Mouse (Mus musculus): ENCODE results near the gene Csdc2. TPM values are rescaled to one million over a fixed set of nuclear protein-coding genes. Genes with fewer than 3 reads are reported as not detected.

Csdc2 gene
- total and polyA plus RNA-seq, 2 experiments from 2014 or later = 118 to 273 TPM

DNA sequence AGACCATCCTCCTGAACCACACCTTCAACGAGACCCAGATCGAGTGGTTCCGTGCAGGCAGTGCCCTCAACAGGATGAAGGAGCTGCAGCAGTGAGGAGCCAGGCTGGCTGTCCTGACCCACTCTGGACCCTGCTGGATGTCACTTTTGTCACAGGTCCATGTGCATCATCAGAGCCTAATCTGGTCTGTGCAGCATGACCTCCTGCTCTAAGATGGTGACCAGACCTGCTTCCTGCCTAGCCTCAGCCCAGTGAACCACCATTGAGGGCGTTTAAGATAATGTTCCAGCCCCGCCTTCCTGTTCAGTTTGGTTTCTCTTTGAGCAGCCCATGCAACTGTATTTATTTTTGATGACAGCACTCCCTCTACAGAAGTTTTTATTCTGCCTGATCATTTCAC, 21.9 kb upstream of the Csdc2 start:
- ATAC-seq = no peak
- no peaks in the 10 kb centered on the region for H3K9me3 ChIP-seq (ENCODE audit: low read length)

DNA sequence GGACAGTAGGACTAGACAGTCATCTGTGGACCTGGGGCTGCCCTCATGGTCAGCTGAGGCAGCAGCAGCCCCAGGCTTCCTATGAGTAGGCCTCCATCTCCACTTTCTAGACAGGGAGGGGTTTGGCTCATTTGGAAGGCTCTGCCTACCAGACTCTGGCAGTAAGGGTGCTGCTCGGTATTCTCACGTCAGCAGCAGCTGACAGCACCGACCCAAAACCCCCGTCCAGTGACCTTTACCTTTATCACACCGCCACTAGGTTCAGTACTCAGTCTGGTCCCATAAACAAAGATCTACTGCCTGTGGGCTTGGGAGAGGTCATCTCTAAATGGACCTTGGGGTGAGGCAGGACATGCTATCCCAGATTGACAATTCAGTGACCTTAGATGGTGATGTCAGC, 20.9 kb upstream of the Csdc2 start:
- H3K4me2 ChIP-seq (ENCODE audit: low read depth) = no peak overlapping the region
- no peak overlapping the region for H3K4me3 ChIP-seq (ENCODE audit: low read depth, low read length)
- WGBS = 80% methylated on average over 5 of the region's 5 CpGs
- TF ChIP-seq CTCF (IDR thresholded peaks at IDR 0.05; ENCODE audit: low read depth) = no peak
- no peak overlapping the region for H3K27ac ChIP-seq (ENCODE audit: low read depth, low read length)
- DNase-seq (no peak), ATAC-seq (no peak)
- peaks cover 66% of the 10 kb centered on the region for H3K36me3 ChIP-seq (ENCODE audit: insufficient read depth)
- H3K9me3 ChIP-seq (ENCODE audit: low read length) = no peaks in the 10 kb centered on the region
- H3K9ac ChIP-seq = no peak overlapping the region
- H3K4me1 ChIP-seq (ENCODE audit: insufficient read depth) = no peaks in the 10 kb centered on the region
- H3K27me3 ChIP-seq (ENCODE audit: insufficient read depth, low read length) = no peaks in the 10 kb centered on the region

More for the DNA sequence above, 21.9 kb upstream of the Csdc2 start:
- no peak overlapping the region for H3K4me3 ChIP-seq (ENCODE audit: low read depth, low read length)
- no peaks in the 10 kb centered on the region for H3K4me1 ChIP-seq (ENCODE audit: insufficient read depth)
- no peak for DNase-seq
- no peak overlapping the region for H3K9ac ChIP-seq
- no peak for TF ChIP-seq CTCF (IDR thresholded peaks at IDR 0.05; ENCODE audit: low read depth)
- no peaks in the 10 kb centered on the region for H3K27me3 ChIP-seq (ENCODE audit: insufficient read depth, low read length)
- no peak overlapping the region for H3K27ac ChIP-seq (ENCODE audit: low read depth, low read length)
- no peak overlapping the region for H3K4me2 ChIP-seq (ENCODE audit: low read depth)
- peaks cover 76% of the 10 kb centered on the region for H3K36me3 ChIP-seq (ENCODE audit: insufficient read depth)
- 87% methylated on average over 5 of the region's 5 CpGs for WGBS

DNA sequence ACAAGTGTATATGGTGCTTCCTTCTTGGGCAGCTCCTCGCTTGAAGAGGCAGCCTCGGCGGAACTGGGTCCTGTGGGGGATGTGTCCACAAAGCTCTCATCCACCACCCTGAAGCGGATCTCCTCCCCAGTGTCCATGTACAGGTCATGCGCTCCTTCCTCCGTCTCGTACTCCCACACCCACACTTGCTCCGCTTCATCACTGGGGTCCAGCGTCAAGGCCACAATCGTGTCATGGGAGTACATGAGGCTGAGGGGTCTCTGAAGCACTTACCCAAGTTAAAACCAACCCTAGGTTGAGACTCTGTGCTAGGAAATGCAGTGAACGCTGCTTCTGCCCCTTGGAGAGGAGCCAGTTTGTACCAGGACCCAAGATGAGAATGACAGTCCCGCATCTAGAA, 19.4 kb upstream of the Csdc2 start:
- Histone ChIP-seq H3K4me1 (ENCODE audit: insufficient read depth) (no peaks in the 10 kb centered on the region), H3K4me3 (ENCODE audit: low read depth, low read length) (no peak overlapping the region), H3K4me2 (ENCODE audit: low read depth) (no peak overlapping the region), H3K9ac (no peak overlapping the region), H3K27me3 (ENCODE audit: insufficient read depth, low read length) (no peaks in the 10 kb centered on the region), H3K36me3 (ENCODE audit: insufficient read depth) (peaks cover 61% of the 10 kb centered on the region), H3K27ac (ENCODE audit: low read depth, low read length) (no peak overlapping the region), H3K9me3 (ENCODE audit: low read length) (no peaks in the 10 kb centered on the region)
- no peak for TF ChIP-seq CTCF (IDR thresholded peaks at IDR 0.05; ENCODE audit: low read depth)
- WGBS = 91% methylated on average over 12 of the region's 12 CpGs
- no peak for DNase-seq
- ATAC-seq = no peak

DNA sequence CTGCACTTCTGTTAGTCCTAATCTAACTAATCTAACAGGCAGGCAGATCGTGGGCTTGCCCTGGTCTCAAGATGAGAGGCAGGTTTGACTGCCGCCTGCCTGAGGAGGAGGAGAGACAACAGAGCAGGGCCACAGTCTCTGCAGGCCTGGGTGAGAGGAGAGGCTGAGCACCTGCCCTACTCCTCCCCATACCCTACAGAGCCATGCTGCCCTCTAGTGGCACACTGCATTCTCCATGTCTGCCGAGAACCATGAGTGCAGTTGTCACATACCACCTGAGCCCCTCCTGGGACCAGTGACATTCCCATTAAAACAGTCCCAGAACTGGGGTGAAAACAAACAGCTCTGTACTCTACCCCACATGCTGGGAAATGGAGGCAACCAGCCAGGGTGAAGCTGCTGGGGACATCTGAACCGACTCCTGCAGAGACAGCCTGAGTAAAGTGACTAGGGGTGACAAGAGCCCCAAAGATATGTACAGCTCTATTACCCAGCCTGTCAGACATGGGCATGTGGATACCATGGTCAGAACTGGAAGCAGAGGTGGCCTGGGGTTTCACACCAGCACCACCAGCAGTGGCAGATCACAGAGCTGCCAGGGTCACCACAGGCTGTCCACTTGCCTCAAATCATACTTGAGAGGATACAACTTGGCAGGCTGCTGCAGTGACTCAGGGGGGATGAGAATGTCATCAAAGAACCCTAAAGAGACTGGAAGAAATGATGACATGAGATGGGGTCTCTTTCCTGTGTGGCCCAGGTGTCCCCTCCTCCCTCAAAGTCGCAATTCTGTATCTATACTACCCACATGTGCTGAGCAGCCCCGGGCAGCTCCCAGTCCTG, 18.7 kb upstream of the Csdc2 start:
- no peak overlapping the region for H3K27ac ChIP-seq (ENCODE audit: low read depth, low read length)
- H3K9me3 ChIP-seq (ENCODE audit: low read length) = no peaks in the 10 kb centered on the region
- ATAC-seq (no peak), DNase-seq (peak; percentile 39)
- H3K4me1 ChIP-seq (ENCODE audit: insufficient read depth) = no peaks in the 10 kb centered on the region
- no peaks in the 10 kb centered on the region for H3K27me3 ChIP-seq (ENCODE audit: insufficient read depth, low read length)
- no peak overlapping the region for H3K4me2 ChIP-seq (ENCODE audit: low read depth)
- WGBS = 52% methylated on average over 6 of the region's 6 CpGs
- H3K36me3 ChIP-seq (ENCODE audit: insufficient read depth) = peaks cover 55% of the 10 kb centered on the region
- no peak overlapping the region for H3K4me3 ChIP-seq (ENCODE audit: low read depth, low read length)
- no peak overlapping the region for H3K9ac ChIP-seq
- peak; percentile 77 for TF ChIP-seq CTCF (IDR thresholded peaks at IDR 0.05; ENCODE audit: low read depth)

GRCm38 (mm10) chr15:81919062-81919461, 17.5 kb upstream of the Csdc2 start:
- DNase-seq (no peak), ATAC-seq (no peak)
- TF ChIP-seq CTCF (IDR thresholded peaks at IDR 0.05; ENCODE audit: low read depth) = no peak
- H3K27me3 ChIP-seq (ENCODE audit: insufficient read depth, low read length) = no peaks in the 10 kb centered on the region
- H3K9ac ChIP-seq = no peak overlapping the region
- peaks cover 47% of the 10 kb centered on the region for H3K36me3 ChIP-seq (ENCODE audit: insufficient read depth)
- H3K4me2 ChIP-seq (ENCODE audit: low read depth) = no peak overlapping the region
- H3K27ac ChIP-seq (ENCODE audit: low read depth, low read length) = no peak overlapping the region
- no peaks in the 10 kb centered on the region for H3K9me3 ChIP-seq (ENCODE audit: low read length)
- WGBS = 85% methylated on average over 5 of the region's 5 CpGs
- no peak overlapping the region for H3K4me3 ChIP-seq (ENCODE audit: low read depth, low read length)
- H3K4me1 ChIP-seq (ENCODE audit: insufficient read depth) = no peaks in the 10 kb centered on the region

- Histone ChIP-seq H3K9ac (no peak overlapping the region), H3K4me3 (ENCODE audit: low read depth, low read length) (no peak overlapping the region), H3K9me3 (ENCODE audit: low read length) (no peaks in the 10 kb centered on the region), H3K27ac (ENCODE audit: low read depth, low read length) (peak overlapping the region; percentile 71), H3K4me1 (ENCODE audit: insufficient read depth) (peaks cover 14% of the 10 kb centered on the region), H3K36me3 (ENCODE audit: insufficient read depth) (peaks cover 31% of the 10 kb centered on the region), H3K27me3 (ENCODE audit: insufficient read depth, low read length) (no peaks in the 10 kb centered on the region), H3K4me2 (ENCODE audit: low read depth) (no peak overlapping the region)
- no peak for TF ChIP-seq CTCF (IDR thresholded peaks at IDR 0.05; ENCODE audit: low read depth)
- ATAC-seq = peak; percentile 63
- 61% methylated on average over 10 of the region's 10 CpGs for whole genome bisulfite sequencing
- peak; percentile 37 for DNase-seq
Observed at GRCm38 (mm10) chr15:81920546-81921217, 15.9 kb upstream of the Csdc2 start.

- Histone ChIP-seq H3K36me3 (ENCODE audit: insufficient read depth) (peaks cover 25% of the 10 kb centered on the region), H3K27ac (ENCODE audit: low read depth, low read length) (peak overlapping the region; percentile 71), H3K27me3 (ENCODE audit: insufficient read depth, low read length) (no peaks in the 10 kb centered on the region), H3K4me3 (ENCODE audit: low read depth, low read length) (no peak overlapping the region), H3K4me2 (ENCODE audit: low read depth) (no peak overlapping the region), H3K9me3 (ENCODE audit: low read length) (no peaks in the 10 kb centered on the region), H3K9ac (no peak overlapping the region), H3K4me1 (ENCODE audit: insufficient read depth) (peaks cover 14% of the 10 kb centered on the region)
- 50% methylated on average over 5 of the region's 5 CpGs for WGBS
- ATAC-seq (no peak), DNase-seq (no peak)
- no peak for TF ChIP-seq CTCF (IDR thresholded peaks at IDR 0.05; ENCODE audit: low read depth)
Observed at GRCm38 (mm10) chr15:81921255-81921654, 15.3 kb upstream of the Csdc2 start.

Data from forebrain, postnatal 0 days (tissue).